Mouse (Mus musculus): ENCODE data around the gene Snf8. TPM values are rescaled to one million over a fixed set of nuclear protein-coding genes. Genes with fewer than 3 reads are reported as not detected.

Gene Snf8
- total RNA-seq, 2 experiments from 2014 or later: 47.6 to 93.3 TPM

DNA sequence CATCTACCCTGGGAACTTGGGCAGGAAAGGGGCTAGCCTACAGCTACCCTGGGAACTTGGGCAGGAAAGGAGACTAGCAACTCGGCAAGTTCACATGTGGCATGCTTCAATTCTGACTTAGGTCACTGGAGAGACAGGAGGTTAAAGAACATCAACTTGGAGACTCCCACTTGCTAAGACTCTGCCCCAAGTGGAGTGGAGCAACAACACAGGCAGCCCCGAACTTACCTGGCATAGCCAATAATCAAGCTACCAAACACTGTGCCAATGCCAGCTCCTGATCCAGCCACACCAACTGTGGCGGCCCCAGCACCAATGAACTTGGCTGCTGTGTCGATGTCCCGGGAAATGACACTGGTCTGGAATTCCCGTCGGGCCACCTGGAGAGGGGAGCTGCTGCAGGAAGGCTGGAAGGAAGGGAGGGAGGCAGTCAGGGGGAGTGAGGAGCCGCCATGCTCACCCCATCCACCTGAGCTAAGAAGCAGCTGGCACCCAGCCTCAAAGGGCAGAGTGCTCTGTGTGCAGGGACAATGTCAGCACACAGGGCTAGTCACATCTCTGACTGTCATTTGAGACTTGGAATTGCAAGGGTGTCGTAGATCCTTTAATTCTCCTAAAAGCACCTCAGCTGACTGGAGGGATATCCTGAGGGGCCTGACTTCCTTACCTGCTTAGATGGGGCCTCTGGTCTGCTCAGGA, 38.8 kb downstream of the Snf8 start:
- no peak for ATAC-seq (ENCODE audit: poor library complexity, severe bottlenecking)

DNA sequence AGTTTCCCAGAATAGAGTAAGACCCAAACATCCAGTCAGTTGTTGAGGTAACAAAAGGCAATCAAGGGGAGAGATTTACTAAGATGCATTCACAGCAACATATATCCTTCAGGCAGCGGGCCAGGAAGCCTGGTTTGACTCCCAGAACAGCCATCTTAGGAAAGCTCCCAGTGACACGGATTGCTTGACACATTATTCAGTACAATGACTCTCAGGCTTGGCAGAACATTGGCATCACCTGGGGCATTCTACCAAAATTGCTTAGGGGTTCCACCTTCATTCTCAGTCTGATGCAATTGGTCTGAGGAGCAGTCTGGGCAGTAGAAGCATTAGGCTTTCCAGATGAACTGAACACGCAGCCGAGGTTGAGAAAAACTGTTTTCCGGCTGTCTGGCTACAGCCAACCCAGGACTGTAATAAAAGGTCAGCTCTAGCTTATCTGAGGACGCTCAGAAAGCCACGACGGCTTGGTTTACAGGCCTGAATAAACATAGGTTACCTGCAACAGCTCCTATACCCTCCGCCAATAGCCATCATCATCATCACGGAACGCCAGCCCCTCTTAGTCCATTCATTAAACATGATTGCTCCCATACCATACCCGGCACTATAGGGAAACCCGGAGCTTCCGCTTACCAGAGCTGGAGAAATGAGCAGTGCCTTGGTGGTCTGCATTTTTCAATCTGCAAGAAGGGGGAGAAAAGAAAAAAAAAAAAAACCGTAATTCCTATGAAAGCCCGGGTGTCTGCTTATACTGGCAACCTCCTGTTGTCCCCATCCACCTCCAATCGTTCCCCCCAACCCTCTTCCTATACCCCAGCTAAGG, 39.9 kb downstream of the Snf8 start:
- no peak for ATAC-seq (ENCODE audit: poor library complexity, severe bottlenecking)

DNA sequence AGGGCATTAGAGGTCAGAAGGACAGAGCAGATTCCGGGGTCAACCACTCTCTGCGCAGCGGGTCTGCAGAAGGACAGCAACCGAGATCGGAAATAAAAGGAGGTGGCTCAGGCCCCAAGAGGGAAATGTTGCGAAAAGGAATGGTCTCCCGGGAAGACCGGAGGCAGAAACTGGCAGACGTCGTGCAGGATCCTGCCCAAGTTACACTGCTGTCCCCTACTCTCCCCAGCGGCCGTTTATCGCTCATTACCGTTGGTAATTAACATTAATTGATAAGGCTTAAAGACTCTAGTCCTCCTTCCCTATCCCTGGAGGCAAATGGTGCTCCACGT, 40.5 kb downstream of the Snf8 start:
- no peak for ATAC-seq (ENCODE audit: poor library complexity, severe bottlenecking)

DNA sequence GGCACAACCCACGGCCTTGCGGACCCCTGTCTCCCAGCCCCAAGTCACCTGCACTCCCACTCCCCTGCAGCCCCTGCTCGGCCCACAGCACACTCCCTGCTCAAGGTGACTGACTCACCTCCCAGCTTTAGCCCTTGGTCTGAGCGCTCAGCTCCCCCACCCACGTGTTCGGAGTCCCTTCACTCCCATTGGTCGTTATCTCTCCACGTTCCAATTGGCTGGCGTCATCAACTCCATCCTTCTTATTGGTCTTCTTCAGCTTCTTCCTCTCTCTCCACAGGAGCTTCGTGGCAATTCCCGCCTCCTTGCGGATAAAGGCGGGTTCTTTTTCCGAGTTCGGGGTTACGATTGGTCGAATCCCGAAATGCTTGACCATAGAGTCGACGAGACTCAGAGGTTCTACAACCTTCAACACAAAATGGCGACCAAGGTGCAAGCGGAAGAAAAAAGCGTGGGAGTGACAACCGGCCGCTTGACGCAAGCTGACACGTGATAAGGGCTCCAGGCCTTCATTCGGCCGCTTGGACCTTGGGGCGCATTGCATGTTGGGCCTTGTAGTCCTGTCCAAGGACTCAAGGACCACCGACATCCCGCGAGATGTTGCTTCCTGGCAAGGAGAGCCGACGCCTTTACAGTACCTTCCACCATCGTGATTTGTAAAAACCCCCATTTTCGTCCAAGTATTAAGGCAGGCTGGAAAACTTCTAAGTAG, 41.0 kb downstream of the Snf8 start, which contains the start of gene Atp5g1:
TSS of gene Atp5g1 (minus strand) at position 162 of the 712 bp plus-strand sequence.
- peak; percentile 95 for ATAC-seq (ENCODE audit: poor library complexity, severe bottlenecking)

DNA sequence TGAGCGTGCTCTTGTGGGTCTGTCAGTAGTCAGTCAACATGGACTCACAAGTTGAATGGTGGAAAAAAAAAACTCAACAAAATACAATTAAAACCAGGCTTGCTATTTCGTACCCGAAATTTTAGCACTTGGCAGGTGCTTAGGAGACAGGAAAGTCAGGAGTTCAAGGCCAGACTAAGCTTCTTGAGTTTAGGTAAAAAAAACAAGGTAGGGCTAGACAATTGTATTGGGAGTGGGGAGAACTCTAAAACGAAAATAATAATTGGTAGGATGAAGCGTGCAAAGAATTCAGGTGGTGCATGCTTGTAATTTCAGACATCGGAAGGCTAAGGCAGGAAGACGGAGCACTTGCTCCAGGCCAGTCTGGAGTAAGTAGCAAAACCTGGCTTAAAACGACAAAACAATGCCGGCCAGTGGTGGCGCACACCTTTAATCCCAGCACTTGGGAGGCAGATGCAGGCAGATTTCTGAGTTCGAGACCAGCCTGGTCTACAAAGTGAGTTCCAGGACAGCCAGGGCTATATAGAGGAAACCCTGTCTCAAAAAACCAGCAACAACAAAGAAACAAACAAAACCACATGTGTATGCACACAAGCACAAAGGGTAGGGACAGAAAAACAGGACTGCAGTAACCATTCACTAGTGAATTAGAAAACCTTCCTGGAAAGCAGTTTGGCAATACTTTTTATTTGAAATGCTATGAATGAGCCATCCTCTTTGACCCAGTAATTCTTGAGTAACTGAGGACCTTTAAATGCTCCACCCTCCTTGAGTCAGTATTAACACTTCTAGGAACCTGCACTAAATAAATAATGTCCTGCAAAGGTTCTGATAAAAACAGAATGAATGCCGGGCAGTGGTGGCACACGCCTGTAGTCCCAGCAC, 41.8 kb downstream of the Snf8 start:
- ATAC-seq (ENCODE audit: poor library complexity, severe bottlenecking): no peak

DNA sequence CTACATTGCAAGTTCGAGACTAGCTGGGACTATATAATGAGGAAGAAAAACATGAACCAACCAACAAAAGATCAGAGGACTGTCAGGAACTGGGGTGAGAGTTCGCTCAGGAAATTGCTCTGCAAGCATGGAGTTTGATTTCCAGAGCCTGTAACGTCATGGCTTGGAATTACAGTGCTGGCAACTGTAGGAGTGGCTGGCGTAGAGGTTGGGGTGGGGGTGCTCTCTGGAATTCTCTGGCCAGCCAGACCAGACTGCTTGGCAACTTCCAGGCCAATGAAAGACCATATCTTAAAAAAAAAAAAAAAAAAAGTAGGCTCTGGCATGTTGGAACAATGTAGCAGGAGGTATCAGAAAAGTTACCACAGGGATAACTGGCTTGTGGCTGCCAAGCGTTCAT, 46.1 kb downstream of the Snf8 start:
- ATAC-seq (ENCODE audit: poor library complexity, severe bottlenecking): no peak

DNA sequence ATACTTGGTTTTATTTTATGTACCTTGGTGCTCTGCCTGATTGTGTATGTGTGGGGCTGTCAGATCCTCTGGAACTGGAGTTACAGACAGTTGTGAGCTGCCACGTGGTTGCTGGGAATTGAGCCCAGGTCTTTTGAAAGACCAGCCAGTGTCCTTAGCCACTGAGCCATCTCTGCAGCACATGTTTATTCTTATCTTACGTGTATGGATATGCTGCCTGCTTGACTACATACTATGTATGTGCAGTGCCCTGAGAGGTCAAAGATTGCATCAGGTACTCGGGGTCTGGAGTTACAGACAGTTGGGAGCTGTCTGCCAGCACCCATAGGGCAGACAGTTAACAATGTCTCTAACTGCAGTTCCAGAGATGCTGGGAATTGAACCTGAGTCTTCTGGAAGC, 48.0 kb downstream of the Snf8 start:
- no peak for ATAC-seq (ENCODE audit: poor library complexity, severe bottlenecking)

DNA sequence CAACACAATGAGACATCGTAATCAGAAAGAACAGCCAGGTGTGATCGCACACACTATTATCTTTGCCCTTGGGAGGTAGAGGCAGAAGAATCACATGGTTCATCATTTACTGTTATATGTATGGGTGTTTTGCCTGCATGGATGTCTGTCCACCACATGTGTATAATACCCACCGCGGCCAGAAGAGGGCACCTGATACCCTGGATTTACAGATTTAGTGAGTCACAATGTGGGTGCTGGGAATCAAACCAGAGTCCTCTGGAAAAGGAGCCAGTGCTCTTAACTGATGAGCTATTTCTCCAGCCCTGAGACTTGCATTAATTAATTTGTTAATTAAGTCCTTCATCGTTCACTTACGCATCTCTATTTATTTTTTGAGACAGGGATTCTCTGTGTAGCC, 53.3 kb downstream of the Snf8 start:
- no peak for ATAC-seq (ENCODE audit: poor library complexity, severe bottlenecking)

DNA sequence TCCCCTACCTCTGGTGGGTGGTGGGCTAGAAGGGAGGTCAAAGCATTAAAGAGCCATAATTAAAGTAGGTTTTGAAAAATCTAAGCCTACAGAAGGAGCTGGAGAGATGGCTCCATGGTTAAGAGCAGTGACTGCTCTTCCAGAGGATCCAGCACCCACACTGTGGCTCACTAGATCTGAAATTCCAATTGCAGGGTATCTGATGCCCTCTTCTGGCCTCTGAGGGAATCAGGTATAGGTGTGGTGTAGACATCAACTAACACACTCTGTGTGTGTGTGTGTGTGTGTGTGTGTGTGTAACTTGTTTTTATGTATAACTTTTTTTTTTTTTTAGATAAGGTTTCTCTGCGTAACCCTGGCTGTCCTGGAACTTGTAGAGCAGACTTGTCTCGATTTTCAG, 56.4 kb downstream of the Snf8 start:
- 0 out of 2 replicates have a peak, but pooled peaks have one; percentile 27 for ATAC-seq (ENCODE audit: poor library complexity, severe bottlenecking)

DNA sequence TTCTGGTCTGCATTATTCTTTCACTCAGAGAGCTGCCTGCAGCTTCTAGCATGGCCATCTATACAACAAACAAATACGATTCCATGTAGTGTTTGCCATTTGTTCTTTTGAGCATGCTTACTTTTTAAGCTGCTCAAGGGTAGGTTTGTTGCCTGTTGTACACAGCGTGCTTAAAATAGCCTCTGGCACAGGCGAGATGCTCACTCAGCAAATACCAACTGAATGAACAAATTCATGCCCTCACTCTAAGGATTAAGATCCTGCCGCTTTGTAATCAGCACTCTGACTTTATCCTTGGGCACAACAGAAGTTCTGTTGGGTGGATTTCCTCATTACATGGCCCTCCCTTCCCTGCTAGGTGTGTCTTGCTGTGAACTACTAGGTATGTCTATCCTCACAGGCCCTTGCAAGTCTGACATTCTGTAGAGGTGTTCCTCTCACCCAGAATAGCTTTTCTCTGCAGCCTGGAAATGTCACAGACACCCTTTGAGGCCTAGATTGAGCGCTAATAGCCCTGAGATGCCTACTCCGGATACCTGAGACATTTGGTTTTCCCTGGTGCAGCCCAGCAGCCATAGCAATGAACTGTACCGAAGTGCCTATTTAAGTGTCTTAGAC, 58.1 kb downstream of the Snf8 start:
- no peak for ATAC-seq (ENCODE audit: poor library complexity, severe bottlenecking)

DNA sequence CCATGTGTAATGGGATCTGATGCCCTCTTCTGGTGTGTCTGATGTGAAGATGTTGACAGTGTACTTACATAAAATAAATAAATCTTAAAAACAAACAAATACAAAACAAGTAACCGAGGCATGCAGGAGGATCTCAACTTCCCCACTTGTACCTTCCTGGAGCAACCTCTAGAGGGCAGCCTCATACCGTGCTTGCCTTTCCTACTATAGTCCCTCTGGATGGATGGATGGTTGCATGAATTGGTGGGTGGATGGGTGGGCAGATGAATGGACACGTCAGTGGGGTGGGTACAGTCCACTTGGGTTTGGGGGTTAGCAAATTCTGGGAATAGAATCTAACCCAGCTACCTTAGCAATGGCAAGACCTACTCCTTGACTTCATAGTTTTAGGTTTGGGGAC, 58.7 kb downstream of the Snf8 start:
- peak; percentile 68 for ATAC-seq (ENCODE audit: poor library complexity, severe bottlenecking)

Other genes with a start within 250 kb of the Snf8 start
- 12.6 and 17.3 TPM in 2 replicates for gene Phospho1, start 210.4 kb upstream of the Snf8 start, total RNA-seq (2015)
- gene Phospho1, start 210.4 kb upstream of the Snf8 start, total RNA-seq (2017): 2.3 TPM in 1 of 2 replicates, not detected in the other
- gene Gngt2, start 197.7 kb upstream of the Snf8 start, total RNA-seq (2015): 92.0 and 95.7 TPM in 2 replicates
- gene Gngt2, start 197.7 kb upstream of the Snf8 start, total RNA-seq (2017): 64.0 and 66.6 TPM in 2 replicates
- 14.7 and 19.8 TPM in 2 replicates for gene Abi3, start 192.4 kb upstream of the Snf8 start, total RNA-seq (2015)
- gene Abi3, start 192.4 kb upstream of the Snf8 start, total RNA-seq (2017): 13.7 and 20.0 TPM in 2 replicates
- gene B4galnt2, start 120.0 kb upstream of the Snf8 start, total RNA-seq (2015): not detected in 2 replicates
- gene B4galnt2, start 120.0 kb upstream of the Snf8 start, total RNA-seq (2017): not detected in 2 replicates
- gene Igf2bp1, start 28.9 kb upstream of the Snf8 start, total RNA-seq (2015): not detected in 2 replicates
- gene Igf2bp1, start 28.9 kb upstream of the Snf8 start, total RNA-seq (2017): not detected in 2 replicates
- not detected in 2 replicates for gene Gip, start 10.3 kb upstream of the Snf8 start, total RNA-seq (2015)
- not detected in 2 replicates for gene Gip, start 10.3 kb upstream of the Snf8 start, total RNA-seq (2017)
- gene Ube2z, start 30.5 kb downstream of the Snf8 start, total RNA-seq (2015): 22.5 and 22.8 TPM in 2 replicates
- 20.8 and 21.5 TPM in 2 replicates for gene Ube2z, start 30.5 kb downstream of the Snf8 start, total RNA-seq (2017)
- gene Atp5g1, start 40.8 kb downstream of the Snf8 start, total RNA-seq (2015): 192 and 203 TPM in 2 replicates
- gene Atp5g1, start 40.8 kb downstream of the Snf8 start, total RNA-seq (2017): 24.3 and 35.9 TPM in 2 replicates
- not detected in 2 replicates for gene Calcoco2, start 77.1 kb downstream of the Snf8 start, total RNA-seq (2015)
- not detected in 2 replicates for gene Calcoco2, start 77.1 kb downstream of the Snf8 start, total RNA-seq (2017)
- not detected in 2 replicates for gene Ttll6, start 98.9 kb downstream of the Snf8 start, total RNA-seq (2015)
- gene Ttll6, start 98.9 kb downstream of the Snf8 start, total RNA-seq (2017): not detected in 2 replicates
- gene Hoxb13, start 159.4 kb downstream of the Snf8 start, total RNA-seq (2015): not detected in 2 replicates
- not detected in 2 replicates for gene Hoxb13, start 159.4 kb downstream of the Snf8 start, total RNA-seq (2017)
- gene Hoxb9, start 236.6 kb downstream of the Snf8 start, total RNA-seq (2015): not detected in 2 replicates
- gene Hoxb9, start 236.6 kb downstream of the Snf8 start, total RNA-seq (2017): not detected in 2 replicates
- gene Hoxb8, start 247.0 kb downstream of the Snf8 start, total RNA-seq (2015): not detected in 2 replicates
- gene Hoxb8, start 247.0 kb downstream of the Snf8 start, total RNA-seq (2017): not detected in 2 replicates

Measured in megakaryocyte, adult 5-6 weeks (primary cell).